Mouse (Mus musculus): ENCODE measurements at regions not wholly inside any gene's neighbourhood (a gene's known extent, or its start where the extent isn't known, plus 50 kb on each side); places are given as distances from the start of the nearest gene placed in this dataset.

DNA sequence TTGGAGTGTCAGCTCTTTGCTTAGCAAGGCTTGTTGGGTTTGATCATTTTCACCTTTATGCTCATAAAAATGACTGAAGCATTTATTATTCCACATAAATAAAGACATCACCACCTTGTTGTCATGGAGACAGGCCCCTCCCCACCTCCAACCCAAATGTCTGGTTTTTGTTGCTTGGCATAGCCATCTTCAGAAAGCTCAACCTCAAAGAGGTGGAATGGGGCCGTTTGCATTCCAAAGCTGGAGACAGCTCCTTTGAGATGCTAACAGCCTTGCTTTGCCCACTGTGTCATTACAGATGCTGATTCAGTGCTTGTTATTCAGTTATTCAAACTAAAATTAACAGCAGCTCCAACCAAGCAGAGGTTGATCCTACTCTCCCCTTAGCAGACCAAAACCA lies 51.9 kb upstream of the Lgalsl start:
- DNase-seq = no peak

DNA sequence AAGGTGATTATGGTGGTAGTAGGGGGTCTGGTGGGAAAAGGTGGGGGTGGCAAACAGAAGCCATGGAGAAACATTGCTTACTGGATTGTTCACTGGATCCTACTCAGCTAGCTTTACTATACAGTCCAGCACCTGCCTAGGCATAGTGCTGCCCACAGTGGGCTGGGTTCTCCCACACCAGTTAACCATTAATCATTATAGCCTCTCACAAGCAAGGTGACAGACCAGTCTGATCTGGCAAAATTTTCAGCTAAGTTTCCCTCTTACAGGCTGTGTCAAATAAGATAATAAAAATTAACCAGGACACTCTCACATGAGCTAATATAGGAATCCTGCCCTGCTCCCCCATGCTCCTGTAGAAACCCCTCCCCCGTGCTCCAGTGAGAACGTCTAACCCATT lies 53.1 kb upstream of the Lgalsl start:
- peak; percentile 26 to 29 for DNase-seq

DNA sequence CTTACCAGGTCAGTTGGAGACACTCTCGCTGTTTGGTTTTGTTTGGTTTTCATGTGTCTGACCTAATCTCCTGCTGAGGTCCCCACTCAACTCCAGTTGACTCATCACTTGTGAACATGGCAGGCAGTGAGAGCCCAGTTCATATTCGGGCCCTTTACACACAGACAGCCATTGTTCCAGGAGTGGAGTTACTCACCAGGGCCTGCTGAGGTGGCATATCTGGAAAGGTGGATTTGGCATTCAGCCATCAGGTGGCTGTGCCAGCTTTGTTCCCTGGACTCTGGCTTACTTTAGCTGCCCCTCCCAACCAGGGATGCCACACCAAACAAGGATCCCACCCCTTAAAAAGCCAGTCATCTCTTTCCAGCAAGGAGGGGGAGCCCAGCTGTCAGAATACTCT lies 56.2 kb upstream of the Lgalsl start:
- DNase-seq = no peak

DNA sequence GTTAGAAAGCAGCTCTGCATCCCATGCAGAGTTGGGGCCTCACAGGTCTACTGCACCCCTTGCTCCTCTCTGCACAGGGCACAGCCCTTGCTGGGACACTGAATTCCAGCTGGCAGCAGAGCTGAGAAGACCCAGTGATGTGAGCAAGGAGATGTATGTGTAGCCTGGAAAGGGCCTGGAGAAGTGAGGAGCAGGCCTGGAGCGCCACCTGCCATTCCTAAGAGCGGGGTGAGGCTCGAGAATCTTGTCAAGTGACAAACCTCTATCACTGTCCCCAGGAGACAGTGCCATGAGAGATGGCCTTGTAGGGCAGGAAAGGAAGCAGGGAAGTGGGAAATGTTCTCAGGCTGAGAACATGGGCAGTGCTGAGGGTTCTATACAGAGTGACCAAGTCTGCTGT lies 59.6 kb upstream of the Lgalsl start:
- DNase-seq = peak in 1 of 2 experiments; percentile 10

DNA sequence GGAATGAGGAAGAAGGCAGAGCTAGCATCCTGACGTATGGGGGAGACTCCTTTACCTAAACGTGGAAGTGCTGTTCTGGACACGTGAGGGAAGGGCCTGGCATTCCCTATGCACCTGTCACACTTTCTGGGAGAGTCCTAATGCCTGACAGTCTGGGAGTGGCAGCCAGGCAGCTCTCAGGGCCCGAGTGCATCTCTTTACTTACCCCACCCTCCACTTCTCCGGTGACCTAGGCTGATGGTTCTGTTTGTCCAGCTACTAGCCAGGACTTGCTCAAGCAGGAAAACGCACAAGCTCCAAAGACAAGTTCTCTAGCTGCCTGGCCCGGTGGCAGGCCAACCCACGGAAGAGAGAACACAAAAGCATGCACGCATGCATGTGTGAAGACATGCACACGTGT lies 60.9 kb upstream of the Lgalsl start:
- no peak for DNase-seq

DNA sequence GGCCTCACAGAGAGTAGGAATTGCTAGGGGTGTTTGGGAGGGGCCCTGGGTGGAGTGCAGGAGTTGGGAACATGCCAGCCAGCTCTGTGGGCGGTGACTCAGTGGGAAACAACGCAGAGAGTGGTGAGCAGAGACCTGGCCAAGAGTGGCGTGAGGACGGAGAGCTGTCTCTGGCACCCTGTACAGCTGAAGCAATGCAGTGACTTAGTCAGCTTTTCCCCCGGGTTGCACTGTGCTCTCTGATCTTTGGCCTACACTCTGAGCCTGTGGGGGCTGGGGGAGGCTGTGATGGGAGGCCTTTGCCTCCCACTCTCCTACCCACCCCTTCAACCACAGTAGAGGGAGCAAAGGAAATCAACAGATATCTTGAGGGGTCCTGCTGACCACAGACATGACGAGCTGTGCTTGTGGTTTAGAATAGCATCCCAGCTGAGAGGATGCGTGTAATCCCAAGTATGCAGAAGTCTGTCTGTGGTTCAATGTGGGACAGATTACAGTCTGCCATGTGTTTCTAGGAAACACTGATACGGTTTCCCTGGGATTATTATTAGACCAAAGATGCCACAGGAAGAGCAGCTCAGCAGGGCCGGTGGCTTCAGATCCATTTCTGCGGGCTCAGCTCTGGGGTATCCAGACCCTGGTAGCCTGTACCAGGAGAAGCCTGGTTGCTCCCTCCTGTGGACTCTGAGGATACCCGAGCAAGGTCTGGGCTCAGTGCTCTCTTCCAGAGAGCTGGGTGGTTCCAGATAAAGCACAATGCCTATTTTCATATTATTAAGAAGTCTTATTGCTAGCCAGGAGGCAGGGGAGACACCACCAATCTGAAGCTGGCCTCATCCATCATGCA lies 65.6 kb upstream of the Lgalsl start:
- peak; percentile 15 to 44 for DNase-seq

DNA sequence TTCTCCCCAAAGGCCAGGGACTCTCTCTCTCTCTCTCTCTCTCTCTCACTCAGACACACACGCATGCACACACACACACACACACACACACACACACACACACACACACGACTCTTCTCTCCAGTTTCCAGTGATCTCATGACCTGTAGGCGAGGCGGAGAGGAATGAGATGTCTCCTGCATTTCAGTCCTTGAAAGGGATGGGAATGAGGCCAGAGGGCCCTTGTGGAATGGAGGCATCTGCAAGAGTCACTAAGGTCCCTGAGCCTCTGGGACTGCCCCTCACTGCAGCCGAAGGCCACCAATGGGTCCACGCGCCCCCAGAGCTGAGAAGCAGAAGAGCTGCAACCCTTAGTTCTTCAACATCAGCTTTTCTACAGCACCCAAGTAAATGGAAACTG lies 66.6 kb upstream of the Lgalsl start:
- no peak for DNase-seq

DNA sequence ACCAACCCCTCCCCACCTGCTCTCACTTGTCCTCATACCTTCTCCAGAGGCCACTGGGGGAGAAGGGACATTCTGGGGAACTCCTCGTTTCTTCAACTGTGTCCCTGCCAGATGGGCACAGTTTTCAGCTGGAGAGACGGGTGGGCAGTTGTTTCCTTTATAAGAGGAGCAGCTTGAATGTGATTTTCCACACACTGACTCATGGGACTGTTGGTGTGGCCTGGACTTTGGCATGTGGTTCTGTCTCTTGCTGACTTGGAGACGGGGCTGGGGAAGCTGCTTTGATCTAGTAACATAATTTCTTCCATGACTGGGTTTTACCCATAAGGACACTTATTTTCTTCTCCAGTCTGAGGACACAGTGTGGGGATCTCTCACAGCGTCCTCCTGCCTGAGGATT lies 67.7 kb upstream of the Lgalsl start:
- DNase-seq = peak in 1 of 2 experiments; percentile 4

DNA sequence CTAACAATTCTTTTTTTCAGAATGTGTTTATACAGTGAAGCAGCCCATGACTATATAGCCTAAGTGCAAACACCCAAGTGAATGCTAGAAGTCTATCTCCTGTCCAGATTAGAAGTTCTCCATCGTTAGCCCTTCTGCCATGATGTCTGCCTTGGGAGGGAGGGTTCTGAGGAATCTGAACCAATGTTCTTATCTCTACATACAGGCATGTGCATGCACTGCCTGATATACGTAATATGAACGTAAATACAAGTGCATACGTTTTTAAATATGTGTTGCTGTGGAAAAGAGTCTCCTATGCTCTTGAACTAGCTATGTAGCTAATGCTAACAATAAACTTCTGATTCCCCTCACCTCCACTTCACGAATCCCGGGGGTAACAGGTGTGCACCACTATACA lies 68.9 kb upstream of the Lgalsl start:
- DNase-seq = no peak

DNA sequence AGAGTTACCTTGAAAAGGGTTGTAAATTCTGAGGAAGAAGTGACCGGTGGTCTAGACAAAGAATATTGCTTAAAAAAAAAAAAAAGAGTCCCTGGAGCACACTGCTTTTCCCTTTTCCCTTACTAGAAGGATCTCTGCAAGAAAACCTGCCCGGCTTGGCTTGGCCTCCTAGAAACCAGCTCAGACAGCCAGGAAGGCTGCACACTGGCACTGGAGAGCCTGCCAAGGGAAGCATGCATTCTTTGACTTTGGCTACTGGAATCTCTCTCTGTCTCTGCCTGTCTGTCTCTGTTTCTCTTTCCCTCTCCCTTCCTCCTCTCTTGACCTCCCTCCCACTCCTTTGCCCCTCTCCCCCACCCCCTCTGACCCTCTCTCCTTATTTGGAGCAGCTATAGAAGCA lies 71.1 kb upstream of the Lgalsl start:
- DNase-seq = peak in 1 of 2 experiments; percentile 4

DNA sequence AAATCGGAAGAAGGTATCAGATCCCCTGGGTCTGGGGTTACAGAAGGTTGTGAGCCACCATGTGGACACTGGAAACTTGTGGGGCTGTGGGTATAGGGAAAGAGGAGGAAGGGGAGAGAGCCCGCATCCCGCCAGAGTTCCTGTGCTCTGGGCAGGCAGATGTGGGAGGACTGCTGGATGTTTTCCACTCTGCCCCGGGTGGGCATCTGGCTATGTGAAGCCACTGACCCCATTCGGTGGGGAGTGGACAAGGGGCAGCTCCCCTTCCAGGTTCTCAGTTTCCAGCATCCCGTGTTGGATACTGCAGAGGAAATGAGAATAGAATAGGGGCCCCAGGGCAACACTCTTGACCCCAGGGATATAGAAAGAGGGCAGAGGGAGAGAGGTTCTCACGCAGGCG lies 72.1 kb upstream of the Lgalsl start:
- no peak for DNase-seq

DNA sequence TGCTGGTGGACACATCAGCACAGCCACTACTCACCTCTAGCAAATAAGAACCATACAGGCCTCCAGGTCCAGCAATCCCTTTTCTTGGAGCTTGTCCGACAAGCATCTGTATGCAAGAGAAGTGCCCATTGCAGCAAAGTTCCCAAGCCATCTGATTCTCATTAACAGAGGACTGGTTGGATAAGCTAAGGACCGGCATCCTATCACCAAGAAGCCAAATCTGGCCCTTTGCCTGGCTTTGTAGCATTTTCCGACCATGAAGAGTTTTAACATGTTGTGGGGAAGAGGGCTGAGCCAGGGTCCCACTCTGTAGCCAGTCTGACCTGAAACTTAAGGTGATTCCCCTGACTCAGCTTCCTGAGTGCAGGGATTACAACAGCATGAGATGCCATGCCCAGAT lies 77.1 kb upstream of the Lgalsl start:
- DNase-seq = no peak

DNA sequence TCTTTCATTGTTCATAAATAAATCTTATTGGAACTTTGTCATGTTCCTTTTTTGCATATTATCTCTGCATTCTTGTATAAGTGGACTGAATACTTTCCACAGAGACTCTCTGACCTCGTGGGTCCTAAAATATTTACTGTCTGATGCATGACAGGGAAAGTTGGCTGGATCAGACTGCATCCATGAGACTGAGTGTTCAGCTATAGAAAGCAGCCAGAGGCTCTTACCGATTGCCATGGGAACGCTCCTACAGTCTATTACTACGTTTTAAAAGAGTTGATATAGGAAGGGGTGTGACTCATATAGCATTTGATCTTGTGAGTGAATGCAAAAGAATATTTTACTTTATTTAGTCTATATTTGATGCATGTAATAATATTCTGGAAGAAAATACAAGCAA lies 77.6 kb upstream of the Lgalsl start:
- no peak for DNase-seq

DNA sequence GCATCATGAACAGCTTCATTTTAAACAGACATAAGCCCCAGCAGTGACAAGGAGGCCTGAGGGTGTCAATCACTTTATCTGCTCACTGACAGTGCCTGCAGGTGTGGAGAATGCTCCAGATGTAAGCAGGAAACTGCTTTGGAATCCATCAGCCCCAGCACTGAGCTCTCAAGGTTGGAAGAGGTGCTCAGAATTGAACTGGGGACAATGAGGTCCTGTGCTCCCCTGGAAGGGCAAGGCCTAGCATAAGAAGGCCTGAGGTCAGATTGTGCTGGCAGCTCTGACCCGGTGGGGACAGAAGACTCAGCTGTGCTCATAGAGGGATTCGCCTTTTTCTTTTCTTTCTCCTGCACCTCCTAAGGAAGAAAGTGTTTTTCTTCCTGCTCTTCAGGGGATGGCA lies 82.2 kb upstream of the Lgalsl start:
- no peak for DNase-seq

DNA sequence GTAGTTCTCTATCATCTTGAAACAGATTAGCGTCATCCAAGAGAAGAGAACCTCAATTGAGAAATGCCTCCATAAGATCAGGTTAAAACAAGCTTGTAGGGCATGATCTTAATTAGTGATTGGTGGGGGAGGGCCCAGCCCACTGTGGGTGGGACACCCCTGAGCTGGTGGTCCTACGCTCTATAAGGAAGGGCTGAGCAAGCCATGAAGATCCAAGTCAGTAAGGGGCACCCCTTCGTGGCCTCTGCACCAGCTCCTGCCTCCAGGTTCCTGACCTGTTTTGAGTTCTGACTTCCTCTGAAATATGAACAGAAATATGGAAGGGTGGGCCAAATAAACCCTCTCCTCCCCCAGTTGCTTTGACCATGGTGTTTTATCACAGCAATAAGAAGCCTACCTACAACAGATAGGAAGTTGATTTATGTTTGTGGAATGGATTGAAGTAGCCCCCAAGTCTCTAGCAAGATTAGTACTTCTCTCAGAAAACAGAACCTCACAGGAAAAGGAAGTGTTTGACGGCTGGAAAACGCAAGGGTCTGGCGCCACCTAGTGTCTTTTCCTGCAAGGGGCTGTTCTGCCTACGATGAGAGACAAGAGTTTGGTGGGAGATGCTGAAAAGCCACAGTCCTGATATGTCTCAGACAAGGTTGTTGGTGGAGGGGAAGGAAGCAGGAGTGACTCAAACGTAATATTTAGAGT lies 82.9 kb upstream of the Lgalsl start:
- peak; percentile 73 to 86 for DNase-seq

DNA sequence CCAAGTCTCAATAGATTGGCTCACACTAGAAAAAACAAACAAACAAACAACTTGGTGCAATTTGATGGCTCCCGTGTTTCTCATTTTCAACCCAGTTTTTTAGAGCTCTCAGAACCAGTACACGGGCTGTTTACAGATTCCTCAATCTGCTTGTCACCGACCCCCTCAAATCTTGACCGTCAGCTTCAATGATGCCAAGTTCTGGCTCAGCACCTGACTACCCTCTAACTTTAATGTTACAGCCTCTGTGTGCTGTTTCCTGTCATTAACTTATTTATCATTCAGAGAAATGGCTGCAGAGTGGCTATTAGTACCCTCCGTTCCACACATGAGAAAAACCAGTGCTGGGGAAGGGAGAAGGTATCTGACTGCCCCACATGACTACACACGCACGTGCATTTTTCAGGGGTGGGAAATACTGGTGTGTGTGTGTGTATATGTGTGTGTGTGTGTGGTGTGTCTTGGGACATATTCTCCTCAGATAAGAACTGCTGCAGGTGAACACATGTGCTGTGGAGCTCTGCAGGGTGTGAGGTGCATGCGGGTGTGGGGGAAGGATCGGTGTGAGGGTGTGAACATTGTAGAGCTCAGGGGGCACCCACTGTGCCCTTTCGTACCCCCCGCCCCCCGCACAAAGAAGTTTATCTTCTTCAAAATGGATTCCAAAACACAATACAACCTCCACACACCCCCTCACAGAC lies 83.6 kb upstream of the Lgalsl start:
- no peak for DNase-seq

DNA sequence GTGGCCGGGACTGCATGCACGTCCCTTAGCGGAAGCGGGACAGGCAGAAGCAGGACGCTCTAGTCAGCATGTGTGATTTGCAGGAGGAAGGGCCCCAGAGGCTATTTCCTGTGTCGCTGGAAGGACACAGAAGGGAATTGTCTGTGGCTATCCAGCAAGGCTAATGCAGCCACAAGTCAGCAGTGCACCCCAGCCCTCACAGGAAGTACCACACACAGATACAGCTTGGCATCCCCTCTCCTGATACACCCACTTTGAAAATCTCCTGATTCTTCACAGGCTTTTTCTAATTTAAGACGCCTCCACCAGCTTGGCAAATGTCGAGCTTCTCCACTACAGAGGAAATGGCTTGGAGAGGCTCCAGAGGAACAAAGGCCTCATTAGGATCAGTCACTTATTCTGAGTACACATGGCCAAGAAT lies 84.3 kb upstream of the Lgalsl start:
- DNase-seq = peak; percentile 66 to 71

DNA sequence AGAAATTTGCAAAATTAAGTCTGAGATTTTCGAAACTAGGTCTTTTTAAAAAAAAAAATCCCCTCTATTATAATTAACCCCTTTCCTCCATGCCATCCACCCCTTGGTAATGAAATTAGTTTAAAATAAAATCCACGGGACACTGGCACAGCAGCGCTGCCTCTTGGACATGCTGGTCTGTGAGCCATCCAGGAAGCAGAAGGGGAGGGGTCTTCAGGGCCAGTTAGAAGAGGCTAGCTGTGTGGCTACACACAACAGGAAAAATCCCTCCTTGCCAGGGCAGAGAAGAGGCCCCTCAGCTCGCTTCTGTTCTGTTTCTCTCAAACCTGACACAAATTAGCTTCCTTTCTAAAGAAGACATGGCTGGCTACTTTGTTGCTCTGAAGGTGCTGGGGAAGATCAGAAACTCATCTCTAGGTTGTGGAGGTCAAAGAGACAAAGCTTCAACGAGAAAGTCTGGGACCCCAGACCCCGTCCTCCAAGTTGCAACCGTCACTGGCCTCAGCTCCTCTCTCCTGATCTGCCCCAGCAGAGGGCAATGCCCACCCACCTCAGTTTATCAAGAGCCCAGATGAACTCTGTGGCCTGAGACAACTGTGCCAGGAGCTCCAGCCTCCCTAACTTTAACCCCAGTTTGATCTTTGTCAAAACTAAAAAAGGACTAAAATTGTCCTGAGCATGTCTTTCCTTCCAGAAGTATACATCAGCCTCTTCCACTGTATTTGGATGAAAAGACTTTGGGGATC lies 85.0 kb upstream of the Lgalsl start:
- no peak for DNase-seq

DNA sequence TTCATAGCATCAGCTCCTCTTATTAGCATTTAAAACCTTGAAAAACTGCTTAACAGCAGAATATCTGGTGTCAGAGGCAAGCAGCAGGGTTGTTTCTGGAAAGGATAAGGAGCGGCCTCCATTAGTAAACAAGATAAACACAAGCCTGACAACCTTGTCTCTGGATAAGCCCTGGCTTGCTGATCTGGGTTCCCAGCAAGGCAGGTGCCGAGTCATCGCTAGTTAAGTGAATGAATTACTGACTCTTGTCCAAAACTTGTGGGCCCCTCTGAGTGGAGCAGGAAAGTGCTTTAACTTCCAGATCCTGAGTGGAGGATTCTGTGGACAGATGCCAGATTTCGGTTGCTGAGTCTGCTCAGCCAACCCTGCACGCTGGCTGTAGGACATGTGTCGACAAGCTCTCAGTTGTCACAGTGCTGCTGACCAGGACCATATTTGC lies 85.6 kb upstream of the Lgalsl start:
- peak in 1 of 2 experiments; percentile 29 for DNase-seq

DNA sequence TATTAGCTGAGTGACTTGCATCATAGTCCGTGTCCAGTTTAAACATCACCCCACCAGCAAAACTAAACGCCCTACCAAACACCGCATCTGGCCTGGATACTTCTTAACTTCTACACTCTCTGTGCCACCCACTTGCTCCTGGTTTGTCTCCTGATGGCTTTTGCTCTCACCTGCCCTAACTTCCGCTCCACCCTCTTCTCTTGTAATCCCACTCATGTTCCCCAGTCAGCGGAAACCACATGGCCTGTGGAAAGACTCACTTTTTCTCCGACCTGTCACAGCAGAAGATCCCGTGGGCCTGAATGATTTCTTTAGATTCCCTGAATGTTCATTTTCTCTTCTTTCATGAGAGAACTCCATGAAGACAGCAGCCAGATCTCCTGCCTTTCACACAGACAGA lies 86.1 kb upstream of the Lgalsl start:
- no peak for DNase-seq

DNA sequence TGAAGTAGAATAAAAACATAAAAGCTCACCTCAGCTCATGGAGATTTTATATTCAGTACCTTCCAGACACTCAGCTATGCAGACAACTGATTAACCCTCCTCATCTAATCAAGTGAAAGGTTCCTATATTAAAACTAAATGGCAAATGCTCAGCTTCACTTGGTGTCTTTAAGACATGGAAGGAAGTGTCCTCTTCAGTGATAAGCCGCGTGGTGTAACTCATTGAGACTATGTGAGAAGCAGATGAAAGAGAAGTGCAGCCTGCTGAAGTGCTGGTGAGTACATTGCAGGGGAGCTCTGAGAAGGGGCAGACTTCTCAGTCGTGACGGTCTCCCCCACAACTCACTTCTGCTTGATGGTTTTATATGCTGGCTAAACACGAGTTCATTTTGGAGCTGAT lies 86.6 kb upstream of the Lgalsl start:
- DNase-seq = no peak

DNA sequence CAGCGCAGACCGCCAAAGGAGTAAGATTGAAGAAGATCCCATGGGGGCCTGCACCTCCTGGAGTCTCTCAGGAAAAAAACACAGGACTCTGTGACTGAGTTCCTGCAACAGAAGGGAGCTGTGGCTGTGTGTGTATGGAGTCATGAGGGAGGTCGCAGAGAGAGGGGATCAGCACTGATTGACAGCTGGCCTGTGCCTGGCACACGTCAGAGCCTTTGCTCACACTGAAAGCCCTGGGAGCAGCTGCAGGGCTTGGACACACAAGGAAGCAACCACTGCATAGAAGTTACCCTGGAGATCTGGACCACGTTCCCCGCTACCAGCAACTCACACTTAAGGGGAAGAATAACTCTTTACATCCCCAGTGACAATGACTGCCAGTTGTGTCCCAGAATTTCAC lies 92.3 kb upstream of the Lgalsl start:
- DNase-seq = no peak

DNA sequence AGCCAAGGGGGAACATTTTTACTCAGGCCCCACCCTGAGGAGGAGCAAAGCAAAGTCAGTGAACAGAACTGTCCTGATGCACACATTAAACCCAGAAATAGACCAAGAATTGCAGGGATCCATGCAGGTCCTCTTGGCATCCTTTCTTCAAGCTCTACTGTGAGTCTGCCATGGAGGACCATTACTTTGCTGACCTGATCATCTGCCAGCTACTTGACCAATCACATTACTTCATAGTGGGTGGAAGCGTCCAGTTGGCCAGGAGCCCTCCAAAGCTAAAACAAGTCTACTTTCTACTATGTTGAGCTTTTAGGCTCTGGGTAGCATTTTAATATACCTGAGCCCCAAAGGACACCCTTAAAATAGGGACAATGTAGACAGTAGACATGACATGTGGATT lies 98.6 kb upstream of the Lgalsl start:
- no peak for DNase-seq
